Mouse (Mus musculus) kidney, embryonic 15.5 days (tissue): Measurements from ENCODE around the gene Pik3c2g. TPM values are rescaled to one million over a fixed set of nuclear protein-coding genes. Genes with fewer than 3 reads are reported as not detected.

Experiments used
- ATAC-seq: fragments of 200-750 bp; cut with Nextera tagmentation; replicated peaks from 2 replicates; pipeline ENCODE4 v1.8.0; 2017; ENCODE audit warnings: moderate TSS enrichment; ENCODE audit not compliant: low FRiP score
- H3K27ac ChIP-seq: fragments of 300-500 bp; sonication (generic); 2 replicates; pipeline ENCODE4 v1.5.1; 2015; ENCODE audit warnings: mild to moderate bottlenecking, inconsistent platforms
- H3K27me3 ChIP-seq: fragments of 300-500 bp; sonication (generic); 2 replicates; pipeline ENCODE4 v1.6.1; 2015; ENCODE audit warnings: inconsistent platforms
- H3K36me3 ChIP-seq: fragments of 300-500 bp; sonication (generic); 2 replicates; pipeline ENCODE4 v1.6.1; 2015; ENCODE audit warnings: inconsistent platforms
- H3K4me1 ChIP-seq: fragments of 300-500 bp; sonication (generic); 2 replicates; pipeline ENCODE4 v1.6.1; 2015; ENCODE audit warnings: inconsistent platforms
- H3K4me2 ChIP-seq: fragments of 300-500 bp; sonication (generic); 2 replicates; pipeline ENCODE4 v1.6.1; 2015; ENCODE audit warnings: moderate library complexity, mild to moderate bottlenecking, inconsistent platforms
- H3K4me3 ChIP-seq: fragments of 300-500 bp; sonication (generic); replicated peaks from 2 replicates; pipeline ENCODE4 v1.5.1; 2015; ENCODE audit warnings: mild to moderate bottlenecking, inconsistent platforms
- H3K9ac ChIP-seq: fragments of 300-500 bp; sonication (generic); 2 replicates; pipeline ENCODE4 v1.6.1; 2015; ENCODE audit warnings: mild to moderate bottlenecking, inconsistent platforms
- H3K9me3 ChIP-seq: fragments of 300-500 bp; sonication (generic); replicated peaks from 2 replicates; pipeline ENCODE4 v1.6.1; 2016; ENCODE audit warnings: inconsistent platforms
- WGBS: fragments of 180-500 bp; shearing (Covaris S2); methylation state at CpG from one replicate; pipeline ENCODE4 v1.1.7; 2015; ENCODE audit warnings: mixed read lengths; 5-methylcytosine and 5-hydroxymethylcytosine counted together
- polyA plus RNA-seq: library from polyadenylated mRNA; unstranded; fragments of >200 nt; fragmentation: Nextera tagmentation; extraction: Ambion mirVana; gene quantifications from 2 replicates; pipeline ENCODE4 v1.2.1, GENCODE M21; 2015

Pik3c2g gene
- polyA plus RNA-seq, 1 experiment from 2014 or later: 0.16 TPM

- Histone ChIP-seq H3K9ac (no peak overlapping the region), H3K27me3 (no peaks in the 10 kb centered on the region), H3K9me3 (no peaks in the 10 kb centered on the region), H3K4me1 (no peaks in the 10 kb centered on the region), H3K36me3 (no peaks in the 10 kb centered on the region), H3K4me2 (no peak overlapping the region), H3K27ac (no peak overlapping the region), H3K4me3 (no peak overlapping the region)
- 86% methylated on average over 21 of the region's 21 CpGs for WGBS
- no peak for ATAC-seq
Observed at GRCm38 (mm10) chr6:139851705-139852603, 264.9 kb downstream of the Pik3c2g start.

- ATAC-seq: no peak
- WGBS: 80% methylated on average over 3 of the region's 3 CpGs
Observed at GRCm38 (mm10) chr6:139852836-139853235, 265.8 kb downstream of the Pik3c2g start.

GRCm38 (mm10) chr6:139860141-139860540, 273.1 kb downstream of the Pik3c2g start:
- Histone ChIP-seq H3K27me3 (no peaks in the 10 kb centered on the region), H3K27ac (no peak overlapping the region), H3K9me3 (no peaks in the 10 kb centered on the region), H3K4me1 (no peaks in the 10 kb centered on the region), H3K4me2 (no peak overlapping the region), H3K9ac (no peak overlapping the region), H3K4me3 (no peak overlapping the region), H3K36me3 (no peaks in the 10 kb centered on the region)
- WGBS: 81% methylated on average over 3 of the region's 3 CpGs
- ATAC-seq: no peak

More at GRCm38 (mm10) chr6:139852836-139853235, 265.8 kb downstream of the Pik3c2g start:
- Histone ChIP-seq H3K9ac (no peak overlapping the region), H3K9me3 (no peaks in the 10 kb centered on the region), H3K4me2 (no peak overlapping the region), H3K36me3 (no peaks in the 10 kb centered on the region), H3K27ac (no peak overlapping the region), H3K4me3 (no peak overlapping the region), H3K4me1 (no peaks in the 10 kb centered on the region), H3K27me3 (no peaks in the 10 kb centered on the region)

GRCm38 (mm10) chr6:139861534-139861933, 274.5 kb downstream of the Pik3c2g start:
- WGBS: 87% methylated on average over 2 of the region's 2 CpGs
- Histone ChIP-seq H3K36me3 (no peaks in the 10 kb centered on the region), H3K4me1 (no peaks in the 10 kb centered on the region), H3K27ac (no peak overlapping the region), H3K27me3 (no peaks in the 10 kb centered on the region), H3K4me2 (no peak overlapping the region), H3K9ac (no peak overlapping the region), H3K4me3 (no peak overlapping the region), H3K9me3 (no peaks in the 10 kb centered on the region)
- no peak for ATAC-seq

DNA sequence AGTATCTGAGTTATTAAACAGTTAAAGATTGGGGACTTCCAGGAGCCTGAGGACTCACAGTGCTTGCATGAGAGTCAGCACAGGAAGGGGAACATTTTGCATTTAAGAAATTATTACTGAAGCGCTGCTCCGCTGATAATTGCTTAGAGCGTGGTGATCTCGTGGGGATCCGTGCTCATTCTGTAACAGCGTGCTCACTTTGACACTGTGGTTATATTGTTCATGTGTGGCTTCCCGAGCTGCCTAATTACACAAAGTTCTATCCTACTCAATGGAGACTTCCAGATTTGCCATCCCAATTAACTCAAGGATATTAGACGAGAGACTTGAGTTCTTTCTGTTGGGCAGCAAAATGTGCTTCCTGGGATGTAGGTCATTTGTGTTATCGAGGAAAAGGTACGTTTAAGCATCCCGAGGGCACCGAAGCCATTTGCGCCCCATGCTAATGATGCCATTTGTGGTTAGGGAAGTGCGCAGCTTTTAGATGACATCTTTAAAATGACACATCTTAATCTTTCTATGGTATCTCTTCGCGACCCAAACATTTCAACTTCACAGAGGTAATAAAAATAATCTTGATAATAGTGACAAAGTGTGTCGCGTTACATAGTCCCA, 278.1 kb downstream of the Pik3c2g start:
- Histone ChIP-seq H3K27ac (no peak overlapping the region), H3K9me3 (no peaks in the 10 kb centered on the region), H3K27me3 (no peaks in the 10 kb centered on the region), H3K36me3 (no peaks in the 10 kb centered on the region), H3K4me3 (no peak overlapping the region), H3K9ac (no peak overlapping the region), H3K4me1 (no peaks in the 10 kb centered on the region), H3K4me2 (no peak overlapping the region)
- WGBS: 95% methylated on average over 18 of the region's 18 CpGs
- ATAC-seq: no peak

DNA sequence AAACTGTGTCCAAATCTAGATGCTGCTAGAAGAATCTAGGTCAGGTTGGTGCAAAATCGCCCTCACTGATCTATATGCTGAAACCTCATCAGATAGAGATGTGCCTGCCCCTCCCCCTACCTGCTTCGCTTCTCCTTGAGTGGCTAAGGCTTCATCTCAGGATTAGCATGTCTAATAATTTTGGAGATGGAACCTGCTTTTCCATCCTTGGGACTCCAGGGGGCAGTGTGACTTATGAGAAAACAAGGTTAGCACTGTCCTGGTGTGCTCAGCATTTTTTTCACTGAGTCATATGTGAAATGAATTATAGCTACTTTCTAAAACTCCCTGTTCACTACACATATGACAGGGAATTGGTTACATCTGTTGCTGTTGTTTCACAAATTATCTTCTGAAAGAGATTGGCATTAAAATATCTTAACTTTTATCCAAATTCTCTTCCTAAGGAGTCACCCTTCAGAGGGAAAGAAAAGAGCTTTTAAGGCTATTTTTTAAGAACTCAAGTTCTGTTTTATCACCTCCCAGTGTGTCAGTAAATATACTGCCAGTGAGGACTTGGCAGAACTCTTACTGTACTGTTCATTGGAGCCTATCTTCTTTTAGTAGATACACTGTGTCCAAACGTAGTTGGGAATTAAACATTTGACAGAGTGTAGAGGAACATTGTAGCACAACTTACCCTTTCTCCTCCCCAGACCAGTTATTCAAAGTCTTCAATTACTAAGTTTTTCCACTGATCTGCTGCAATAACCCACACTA, 287.6 kb downstream of the Pik3c2g start:
- 38% methylated on average over 3 of the region's 3 CpGs for WGBS
- H3K27me3 ChIP-seq: no peaks in the 10 kb centered on the region
- H3K9me3 ChIP-seq: no peaks in the 10 kb centered on the region
- peak overlapping the region; percentile 22; the same call in 1 of the 2 replicates for H3K27ac ChIP-seq
- peak; percentile 67 for ATAC-seq
- H3K36me3 ChIP-seq: no peaks in the 10 kb centered on the region
- no peaks in the 10 kb centered on the region for H3K4me1 ChIP-seq
- H3K4me3 ChIP-seq: no peak overlapping the region
- H3K4me2 ChIP-seq: no peak overlapping the region
- H3K9ac ChIP-seq: no peak overlapping the region

GRCm38 (mm10) chr6:139876691-139877090, 289.7 kb downstream of the Pik3c2g start:
- no peak for ATAC-seq
- WGBS: 94% methylated on average over 1 of the region's 1 CpGs

GRCm38 (mm10) chr6:139877476-139878361, 290.7 kb downstream of the Pik3c2g start:
- 68% methylated on average over 6 of the region's 6 CpGs for WGBS
- Histone ChIP-seq H3K4me3 (no peak overlapping the region), H3K9me3 (no peaks in the 10 kb centered on the region), H3K9ac (no peak overlapping the region), H3K36me3 (no peaks in the 10 kb centered on the region), H3K4me1 (no peaks in the 10 kb centered on the region), H3K27me3 (no peaks in the 10 kb centered on the region), H3K4me2 (no peak overlapping the region), H3K27ac (no peak overlapping the region)
- ATAC-seq: no peak

More at GRCm38 (mm10) chr6:139876691-139877090, 289.7 kb downstream of the Pik3c2g start:
- Histone ChIP-seq H3K4me2 (no peak overlapping the region), H3K4me3 (no peak overlapping the region), H3K27ac (no peak overlapping the region), H3K9me3 (no peaks in the 10 kb centered on the region), H3K36me3 (no peaks in the 10 kb centered on the region), H3K4me1 (no peaks in the 10 kb centered on the region), H3K9ac (no peak overlapping the region), H3K27me3 (no peaks in the 10 kb centered on the region)

GRCm38 (mm10) chr6:139878362-139878696, 291.3 kb downstream of the Pik3c2g start:
- 80% methylated on average over 1 of the region's 1 CpGs for WGBS
- Histone ChIP-seq H3K27ac (no peak overlapping the region), H3K4me3 (no peak overlapping the region), H3K27me3 (no peaks in the 10 kb centered on the region), H3K9ac (no peak overlapping the region), H3K36me3 (no peaks in the 10 kb centered on the region), H3K4me1 (no peaks in the 10 kb centered on the region), H3K4me2 (no peak overlapping the region), H3K9me3 (no peaks in the 10 kb centered on the region)
- ATAC-seq: no peak

DNA sequence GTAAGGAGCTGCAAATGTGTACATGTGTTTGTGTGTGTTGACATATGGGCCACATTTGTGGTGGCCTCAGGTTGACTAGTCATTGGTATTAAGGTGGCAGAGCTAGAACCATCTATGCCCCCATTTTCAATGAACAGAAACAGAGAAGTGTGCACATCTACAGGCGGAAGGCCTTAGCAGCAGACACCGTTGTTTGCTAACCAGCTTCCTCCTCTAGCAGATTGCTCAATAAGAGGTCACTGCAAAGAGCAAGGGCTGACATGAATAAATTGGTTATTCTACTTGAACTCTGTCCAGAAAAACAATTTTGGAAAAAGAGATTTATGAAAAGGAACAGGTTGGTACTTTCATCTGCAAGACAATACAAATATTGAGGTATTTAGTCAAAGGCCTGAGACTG, 295.1 kb downstream of the Pik3c2g start:
- Histone ChIP-seq H3K4me2 (no peak overlapping the region), H3K27me3 (no peaks in the 10 kb centered on the region), H3K9ac (no peak overlapping the region), H3K27ac (no peak overlapping the region), H3K4me1 (no peaks in the 10 kb centered on the region), H3K9me3 (no peaks in the 10 kb centered on the region), H3K36me3 (no peaks in the 10 kb centered on the region), H3K4me3 (no peak overlapping the region)
- WGBS: 77% methylated on average over 2 of the region's 2 CpGs
- ATAC-seq: no peak

GRCm38 (mm10) chr6:139887175-139887574, 300.2 kb downstream of the Pik3c2g start:
- H3K36me3 ChIP-seq: no peaks in the 10 kb centered on the region
- H3K4me1 ChIP-seq: no peaks in the 10 kb centered on the region
- H3K9me3 ChIP-seq: no peaks in the 10 kb centered on the region
- H3K4me3 ChIP-seq: no peak overlapping the region
- no peak overlapping the region for H3K4me2 ChIP-seq
- no peak overlapping the region for H3K27ac ChIP-seq
- no peak overlapping the region for H3K9ac ChIP-seq
- H3K27me3 ChIP-seq: no peaks in the 10 kb centered on the region
- ATAC-seq: no peak
